Mouse (Mus musculus) heart, embryonic 15.5 days (tissue): ENCODE measurements around the gene Hist1h2ak. TPM values are rescaled to one million over a fixed set of nuclear protein-coding genes. Genes with fewer than 3 reads are reported as not detected.
"Not testable (repeated sequence)": the region's sequence is repeated elsewhere in the genome, so short reads cannot be mapped to it uniquely, and the experiment has no call there.

Experiments
- ATAC-seq: fragments of 200-750 bp; cut with Nextera tagmentation; replicated peaks from 2 replicates; pipeline ENCODE4 v1.8.0; 2017; ENCODE audit warnings: low read depth, moderate TSS enrichment; ENCODE audit not compliant: insufficient number of reproducible peaks, insufficient read depth, low FRiP score
- H3K27ac ChIP-seq: fragments of 300-500 bp; sonication (generic); 2 replicates; pipeline ENCODE4 v1.5.1; 2015; ENCODE audit warnings: mild to moderate bottlenecking, inconsistent platforms
- H3K27me3 ChIP-seq: fragments of 300-500 bp; sonication (generic); 2 replicates; pipeline ENCODE4 v1.6.1; 2015; ENCODE audit warnings: inconsistent platforms
- H3K36me3 ChIP-seq: fragments of 300-500 bp; sonication (generic); 2 replicates; pipeline ENCODE4 v1.6.1; 2015; ENCODE audit warnings: mild to moderate bottlenecking, inconsistent platforms
- H3K4me1 ChIP-seq: fragments of 300-500 bp; sonication (generic); replicated peaks from 2 replicates; pipeline ENCODE4 v1.6.1; 2015; ENCODE audit warnings: inconsistent platforms
- H3K4me2 ChIP-seq: fragments of 300-500 bp; sonication (generic); 2 replicates; pipeline ENCODE4 v1.6.1; 2015; ENCODE audit warnings: inconsistent platforms, mild to moderate bottlenecking, moderate library complexity
- H3K4me3 ChIP-seq: fragments of 300-500 bp; sonication (generic); 2 replicates; pipeline ENCODE4 v1.5.1; 2015; ENCODE audit warnings: mild to moderate bottlenecking, inconsistent platforms
- H3K9ac ChIP-seq: fragments of 300-500 bp; sonication (generic); 2 replicates; pipeline ENCODE4 v1.6.1; 2015; ENCODE audit warnings: mild to moderate bottlenecking, inconsistent platforms
- H3K9me3 ChIP-seq: fragments of 300-500 bp; sonication (generic); replicated peaks from 2 replicates; pipeline ENCODE4 v1.6.1; 2016; ENCODE audit warnings: inconsistent platforms
- WGBS: fragments of 180-500 bp; shearing (Covaris S2); methylation state at CpG from one replicate; pipeline ENCODE4 v1.1.7; 2015; ENCODE audit warnings: mixed read lengths; 5-methylcytosine and 5-hydroxymethylcytosine counted together
- microRNA-seq: library from miRNA; unstranded; fragments of <30 nt; microRNA quantifications from one replicate; pipeline ENCODE4, GENCODE M21; 2016
- polyA plus RNA-seq: library from polyadenylated mRNA; unstranded; fragments of >200 nt; fragmentation: Nextera tagmentation; extraction: Ambion mirVana; gene quantifications from 2 replicates; pipeline ENCODE4 v1.2.1, GENCODE M21; 2015

The Hist1h2ak gene
- polyA plus RNA-seq, 1 experiment from 2014 or later, result 11.0 TPM

DNA sequence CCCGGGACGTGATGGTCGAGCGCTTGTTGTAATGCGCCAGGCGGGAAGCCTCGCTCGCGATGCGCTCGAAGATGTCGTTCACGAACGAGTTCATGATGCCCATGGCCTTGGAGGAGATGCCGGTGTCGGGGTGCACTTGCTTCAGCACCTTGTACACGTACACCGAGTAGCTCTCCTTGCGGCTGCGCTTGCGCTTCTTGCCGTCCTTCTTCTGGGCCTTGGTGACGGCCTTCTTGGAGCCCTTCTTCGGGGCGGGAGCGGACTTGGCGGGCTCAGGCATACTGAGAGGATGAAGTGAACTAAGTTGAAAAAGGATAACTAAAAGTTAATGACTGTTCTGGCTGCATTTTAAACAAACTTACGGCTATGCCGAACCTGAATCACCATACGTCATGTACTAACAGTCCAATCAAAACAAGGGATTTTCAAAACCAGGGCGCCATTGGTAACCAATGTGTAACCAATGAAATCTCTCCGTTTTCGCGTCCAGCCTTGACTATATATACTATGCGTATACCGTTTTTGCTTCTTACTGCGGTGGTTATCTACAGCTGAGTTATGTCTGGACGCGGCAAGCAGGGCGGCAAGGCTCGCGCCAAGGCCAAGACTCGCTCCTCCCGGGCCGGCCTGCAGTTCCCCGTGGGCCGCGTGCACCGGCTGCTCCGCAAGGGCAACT, 37.6 kb downstream of the Hist1h2ak start, which contains the start of the genes Hist1h2bl and Hist1h2ai:
Gene Hist1h2bl, minus strand, starts transcription at position 280 of the 676 bp plus-strand sequence.
Gene Hist1h2ai, plus strand, starts transcription at position 559 of the 676 bp plus-strand sequence.
- WGBS, result 0% methylated on average over 36 of the region's 50 CpGs
- H3K4me1 ChIP-seq, result peaks cover 25% of the 10 kb centered on the region
- H3K36me3 ChIP-seq, H3K27me3 ChIP-seq, H3K9me3 ChIP-seq: not testable (repeated sequence)
- H3K27ac ChIP-seq, result peak within 1 kb of the TSS; percentile 91
- peak within 1 kb of the TSS; percentile 49 for H3K4me3 ChIP-seq
- H3K4me2 ChIP-seq, result peak within 1 kb of the TSS; percentile 83
- peak within 1 kb of the TSS; percentile 63 for H3K9ac ChIP-seq
- ATAC-seq, result peak; percentile 92

DNA sequence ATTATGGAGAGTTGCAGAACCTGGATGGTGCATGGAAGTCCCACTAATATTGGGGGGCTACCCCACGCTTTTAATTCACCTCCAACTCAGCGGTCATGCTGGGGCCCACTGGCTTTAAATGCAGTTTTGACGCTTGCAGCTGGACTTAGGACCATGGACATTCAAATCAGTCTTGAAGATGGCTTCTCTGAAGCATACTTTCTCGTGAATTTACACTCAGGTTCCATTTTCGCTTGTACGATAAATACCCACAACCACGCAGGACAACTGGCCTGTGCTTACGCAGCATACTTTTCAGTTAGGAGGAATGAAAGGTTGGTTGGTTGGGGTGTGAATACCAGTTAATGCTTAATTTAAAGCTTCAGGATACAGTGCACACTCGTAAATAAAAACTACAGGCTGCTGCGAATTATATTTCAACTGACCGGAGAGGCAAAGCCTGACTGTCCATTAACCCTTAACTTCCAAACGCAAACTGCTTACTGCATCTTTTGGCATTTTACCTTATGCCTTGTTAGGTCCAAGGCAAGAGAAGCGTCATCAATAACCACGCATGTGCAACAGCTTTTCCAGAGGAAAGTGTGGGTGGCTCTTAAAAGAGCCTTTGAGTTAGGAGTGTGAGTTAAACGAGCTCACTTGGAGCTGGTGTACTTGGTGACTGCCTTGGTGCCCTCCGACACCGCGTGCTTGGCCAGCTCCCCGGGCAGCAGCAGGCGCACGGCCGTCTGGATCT, 38.3 kb downstream of the Hist1h2ak start:
- H3K4me2 ChIP-seq, result peak overlapping the region; percentile 83
- H3K9ac ChIP-seq, result peak overlapping the region; percentile 56
- peak overlapping the region; percentile 49 for H3K4me3 ChIP-seq
- no peak for ATAC-seq
- H3K27me3 ChIP-seq, result no peaks in the 10 kb centered on the region
- H3K4me1 ChIP-seq, result peaks cover 23% of the 10 kb centered on the region
- no peaks in the 10 kb centered on the region for H3K36me3 ChIP-seq
- WGBS, result under 1% methylated on average over 22 of the region's 22 CpGs
- H3K9me3 ChIP-seq, result no peaks in the 10 kb centered on the region
- peak overlapping the region; percentile 91 for H3K27ac ChIP-seq

DNA sequence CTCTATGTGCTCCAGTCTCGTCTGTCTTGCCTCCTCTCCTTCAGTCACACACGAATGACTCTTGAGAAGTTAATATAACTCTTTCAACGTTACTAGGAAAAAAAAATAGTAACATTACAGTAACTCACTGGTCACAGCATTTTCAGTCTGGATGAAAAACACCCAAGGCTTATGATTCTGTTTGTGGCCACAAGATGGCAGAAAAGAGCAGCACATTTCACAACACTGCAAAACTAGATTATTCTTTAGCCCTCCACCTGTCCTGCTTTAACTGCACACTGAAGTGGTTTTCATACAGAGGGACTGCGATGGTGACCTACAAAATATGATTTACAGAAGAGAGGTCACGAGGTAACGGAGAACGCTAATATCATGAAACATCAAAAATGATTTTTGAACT, 38.9 kb downstream of the Hist1h2ak start:
- H3K36me3 ChIP-seq, result no peaks in the 10 kb centered on the region
- H3K9ac ChIP-seq, result 0 out of 2 replicates have a peak overlapping the region, but pooled peaks have one; percentile 56
- H3K4me3 ChIP-seq, result peak overlapping the region; percentile 49
- H3K4me1 ChIP-seq, result peaks cover 23% of the 10 kb centered on the region
- 1% methylated on average over 7 of the region's 7 CpGs for WGBS
- no peak for ATAC-seq
- H3K27me3 ChIP-seq, result no peaks in the 10 kb centered on the region
- H3K9me3 ChIP-seq, result no peaks in the 10 kb centered on the region
- H3K4me2 ChIP-seq, result peak overlapping the region; percentile 83
- peak overlapping the region; percentile 91 for H3K27ac ChIP-seq

DNA sequence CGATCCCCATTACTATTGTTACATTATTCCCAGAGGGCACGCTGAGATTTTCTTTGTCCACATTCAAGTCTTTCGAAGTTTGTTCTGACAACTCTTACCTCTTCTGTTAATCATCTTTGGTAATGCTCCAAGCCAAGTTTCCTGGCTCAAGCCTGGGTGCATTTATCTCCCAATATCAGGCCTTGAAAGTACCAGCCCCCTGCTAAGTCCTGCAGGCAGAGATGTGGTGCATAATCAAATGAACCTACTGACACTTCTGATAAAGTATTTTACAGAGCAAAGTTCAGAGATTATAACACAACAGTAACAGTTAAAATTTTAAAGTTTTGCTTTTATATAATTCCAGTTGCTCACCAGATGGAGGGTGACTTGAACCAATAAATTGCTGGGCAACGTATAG, 41.9 kb downstream of the Hist1h2ak start:
- H3K9ac ChIP-seq, result 0 out of 2 replicates have a peak overlapping the region, but pooled peaks have one; percentile 40

DNA sequence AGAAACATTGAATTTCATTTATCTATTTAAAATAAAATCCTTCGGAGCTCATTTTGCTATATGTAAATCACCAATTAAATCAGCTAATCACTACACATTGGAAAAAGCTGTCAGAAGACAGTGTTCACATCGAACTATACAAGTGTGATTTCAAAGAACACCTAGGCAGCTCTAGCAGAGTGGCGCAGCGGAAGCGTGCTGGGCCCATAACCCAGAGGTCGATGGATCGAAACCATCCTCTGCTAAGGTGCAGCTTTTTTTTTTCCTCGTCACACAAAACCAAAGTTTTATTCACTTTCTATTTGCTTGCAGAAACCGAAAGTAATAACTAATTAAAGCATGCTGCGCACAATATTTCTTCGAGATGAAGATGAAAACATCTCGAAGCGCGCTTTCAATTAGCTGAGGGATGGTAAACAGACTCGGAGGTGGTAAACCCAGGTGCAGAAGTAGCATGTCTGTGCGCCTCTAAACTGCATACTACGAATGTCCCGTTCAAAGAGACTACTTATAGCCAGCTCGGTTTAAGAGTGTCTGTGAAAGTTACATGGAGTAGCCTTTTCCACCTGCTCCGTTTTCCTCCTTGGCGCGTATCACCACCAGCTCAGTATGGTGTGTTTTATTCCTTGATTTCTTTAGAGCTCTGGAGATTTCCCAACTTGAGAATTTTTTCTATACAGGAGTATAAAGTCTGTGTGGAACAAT, 42.7 kb downstream of the Hist1h2ak start:
- Histone ChIP-seq H3K4me3 (peak overlapping the region; percentile 82), H3K27ac (peak overlapping the region; percentile 43; the same call in 1 of the 2 replicates), H3K4me2 (peak overlapping the region; percentile 65), H3K36me3 (no peaks in the 10 kb centered on the region), H3K9ac (peak overlapping the region; percentile 40), H3K9me3 (no peaks in the 10 kb centered on the region), H3K27me3 (no peaks in the 10 kb centered on the region), H3K4me1 (peaks cover 8% of the 10 kb centered on the region)
- WGBS, result 3% methylated on average over 22 of the region's 22 CpGs
- peak; percentile 73 for ATAC-seq

More for the DNA sequence above, 41.9 kb downstream of the Hist1h2ak start:
- H3K27me3 ChIP-seq, result no peaks in the 10 kb centered on the region
- no peak overlapping the region for H3K27ac ChIP-seq
- peaks cover 9% of the 10 kb centered on the region for H3K4me1 ChIP-seq
- H3K9me3 ChIP-seq, result no peaks in the 10 kb centered on the region
- H3K4me3 ChIP-seq, result peak overlapping the region; percentile 82
- 28% methylated on average over 4 of the region's 4 CpGs for WGBS
- no peak for ATAC-seq
- H3K4me2 ChIP-seq, result peak overlapping the region; percentile 65
- H3K36me3 ChIP-seq, result no peaks in the 10 kb centered on the region

DNA sequence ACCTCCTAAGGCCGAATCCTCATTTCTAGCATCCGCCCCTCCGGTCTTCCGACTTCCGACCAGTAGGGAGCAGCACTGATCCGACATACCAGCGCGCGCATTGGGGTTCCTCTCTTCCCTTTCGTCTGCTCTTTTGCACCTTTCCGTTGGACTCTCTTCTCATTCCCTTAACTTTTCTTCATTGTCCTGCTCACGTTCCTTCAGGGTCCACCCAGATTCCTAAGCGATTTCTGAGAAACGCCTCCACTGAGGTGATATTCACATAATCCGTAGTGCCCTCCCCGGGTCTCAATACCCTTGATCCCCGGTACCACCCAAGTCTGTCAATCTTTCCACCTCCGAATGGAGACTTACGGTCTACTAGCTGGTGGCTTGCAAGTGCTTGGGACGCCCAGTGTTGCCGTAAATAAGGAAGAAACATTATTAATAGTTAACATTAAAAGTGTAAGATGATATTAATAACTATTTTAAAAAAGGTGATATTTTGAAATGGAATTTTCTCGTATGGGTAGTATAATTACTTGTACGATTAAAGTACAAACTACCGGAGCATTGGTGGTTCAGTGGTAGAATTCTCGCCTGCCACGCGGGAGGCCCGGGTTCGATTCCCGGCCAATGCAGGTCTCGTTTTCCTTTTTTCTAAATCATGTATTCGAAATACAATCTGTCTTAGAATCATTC, 43.5 kb downstream of the Hist1h2ak start:
- Histone ChIP-seq H3K27me3 (no peaks in the 10 kb centered on the region), H3K4me2 (peak overlapping the region; percentile 65), H3K9me3 (no peaks in the 10 kb centered on the region), H3K27ac (peak overlapping the region; percentile 89), H3K9ac (peak overlapping the region; percentile 69), H3K4me1 (peaks cover 4% of the 10 kb centered on the region), H3K4me3 (peak overlapping the region; percentile 82), H3K36me3 (no peaks in the 10 kb centered on the region)
- peak; percentile 72; the same call in 1 of the 2 replicates for ATAC-seq
- under 1% methylated on average over 32 of the region's 32 CpGs for whole genome bisulfite sequencing

DNA sequence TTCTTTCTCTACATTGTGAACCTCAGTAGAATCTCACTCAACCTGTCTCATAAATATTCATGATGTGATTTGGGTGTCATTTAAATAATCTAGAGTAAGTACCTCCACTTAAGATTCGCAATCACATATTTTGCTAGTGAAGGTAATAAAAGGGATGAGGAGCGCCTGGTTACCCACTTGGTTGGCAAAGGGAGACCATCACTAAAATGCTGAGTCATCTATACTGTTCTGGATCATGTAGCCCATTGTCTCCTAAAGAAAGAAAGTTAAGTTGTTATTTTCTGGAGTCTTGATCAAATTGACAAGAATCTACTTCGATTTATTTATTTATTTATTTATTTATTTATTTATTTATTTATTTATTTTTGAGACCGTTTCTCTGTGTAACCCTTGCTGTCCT, 47.0 kb downstream of the Hist1h2ak start:
- no peak overlapping the region for H3K27ac ChIP-seq
- no peak overlapping the region for H3K9ac ChIP-seq
- H3K27me3 ChIP-seq, result no peaks in the 10 kb centered on the region
- ATAC-seq, result no peak
- H3K36me3 ChIP-seq, result no peaks in the 10 kb centered on the region
- no peaks in the 10 kb centered on the region for H3K9me3 ChIP-seq
- WGBS, result 67% methylated on average over 4 of the region's 4 CpGs
- no peak overlapping the region for H3K4me3 ChIP-seq
- H3K4me1 ChIP-seq, result no peaks in the 10 kb centered on the region
- H3K4me2 ChIP-seq, result no peak overlapping the region

Small RNA genes within 50 kb of the gene (microRNA-seq; reads per million reads assigned to microRNA genes)
- gene Gm44346, result not detected
- not detected for gene Gm44357
- not detected for gene Gm44367
- gene Gm44454, result not detected

Other genes with a start within 250 kb of the Hist1h2ak start
- 3.5 and 4.0 TPM in 2 replicates for gene Zkscan8, start 222.7 kb downstream of the Hist1h2ak start, polyA plus RNA-seq
- gene Olfr1366, start 211.0 kb downstream of the Hist1h2ak start, polyA plus RNA-seq, result 0.10 TPM in 1 of 2 replicates, not detected in the other
- not detected in 2 replicates for gene Olfr1535, start 193.9 kb downstream of the Hist1h2ak start, polyA plus RNA-seq
- not detected in 2 replicates for gene Olfr1364, start 172.1 kb downstream of the Hist1h2ak start, polyA plus RNA-seq
- not detected in 2 replicates for gene Olfr1362, start 139.8 kb downstream of the Hist1h2ak start, polyA plus RNA-seq
- gene Olfr11, start 111.3 kb downstream of the Hist1h2ak start, polyA plus RNA-seq, result not detected in 2 replicates
- not detected in 2 replicates for gene Olfr1361, start 90.4 kb downstream of the Hist1h2ak start, polyA plus RNA-seq
- gene Olfr1360, start 76.4 kb downstream of the Hist1h2ak start, polyA plus RNA-seq, result not detected in 2 replicates
- gene Olfr1359, start 55.7 kb downstream of the Hist1h2ak start, polyA plus RNA-seq, result not detected in 2 replicates
- gene Hist1h2bl, start 37.7 kb downstream of the Hist1h2ak start, polyA plus RNA-seq, result 0.47 and 1.3 TPM in 2 replicates
- gene Hist1h2ai, start 37.4 kb downstream of the Hist1h2ak start, polyA plus RNA-seq, result 9.9 and 11.4 TPM in 2 replicates
- gene Hist1h3h, start 36.2 kb downstream of the Hist1h2ak start, polyA plus RNA-seq, result 1.5 and 5.4 TPM in 2 replicates
- 1.3 and 2.3 TPM in 2 replicates for gene Hist1h2bm, start 31.8 kb downstream of the Hist1h2ak start, polyA plus RNA-seq
- 0.66 and 0.67 TPM in 2 replicates for gene Hist1h4j, start 18.8 kb downstream of the Hist1h2ak start, polyA plus RNA-seq
- gene Hist1h4k, start 3.3 kb downstream of the Hist1h2ak start, polyA plus RNA-seq, result 1.3 and 3.0 TPM in 2 replicates
- gene Hist1h2bn, start 296 bp upstream of the Hist1h2ak start, polyA plus RNA-seq, result 2.0 and 3.0 TPM in 2 replicates
- 8.6 and 10.7 TPM in 2 replicates for gene Hist1h1b, start 26.8 kb upstream of the Hist1h2ak start, polyA plus RNA-seq
- gene Hist1h3i, start 29.5 kb upstream of the Hist1h2ak start, polyA plus RNA-seq, result 56.3 and 60.4 TPM in 2 replicates
- 2.3 and 3.2 TPM in 2 replicates for gene Hist1h2an, start 33.4 kb upstream of the Hist1h2ak start, polyA plus RNA-seq
- 0.86 and 1.4 TPM in 2 replicates for gene Hist1h2bp, start 33.6 kb upstream of the Hist1h2ak start, polyA plus RNA-seq
- gene Hist1h2bq, start 56.4 kb upstream of the Hist1h2ak start, polyA plus RNA-seq, result 7.2 and 7.3 TPM in 2 replicates
- 3.5 TPM in 1 of 2 replicates, not detected in the other for gene Hist1h2ao, start 56.6 kb upstream of the Hist1h2ak start, polyA plus RNA-seq
- gene Hist1h4m, start 57.9 kb upstream of the Hist1h2ak start, polyA plus RNA-seq, result not detected in 2 replicates
- gene Hist1h4n, start 78.4 kb upstream of the Hist1h2ak start, polyA plus RNA-seq, result 6.2 and 11.6 TPM in 2 replicates
- gene Hist1h2ap, start 79.7 kb upstream of the Hist1h2ak start, polyA plus RNA-seq, result 1,372 and 1,424 TPM in 2 replicates
- 7.8 TPM in 2 replicates for gene Hist1h2br, start 79.9 kb upstream of the Hist1h2ak start, polyA plus RNA-seq
- gene Zfp184, start 191.3 kb upstream of the Hist1h2ak start, polyA plus RNA-seq, result 3.8 and 5.1 TPM in 2 replicates
- not detected in 2 replicates for gene Pom121l2, start 227.4 kb upstream of the Hist1h2ak start, polyA plus RNA-seq